Mouse (Mus musculus): ENCODE measurements at regions not wholly inside any gene's neighbourhood (a gene's known extent, or its start where the extent isn't known, plus 50 kb on each side); places are given as distances from the start of the nearest gene placed in this dataset.

GRCm38 (mm10) chr8:78098191-78098745 is 114.8 kb upstream of the Ttc29 start:
- Histone ChIP-seq H3K27me3 (replicated peaks; ENCODE audit: insufficient read depth, low read length) (no peaks in the 10 kb centered on the region), H3K4me3 (ENCODE audit: low read depth, low read length) (no peak overlapping the region), H3K4me2 (replicated peaks; ENCODE audit: low read depth, low read length) (no peak overlapping the region), H3K4me1 (ENCODE audit: insufficient read depth, low read depth, low read length) (peaks cover 4% of the 10 kb centered on the region; the same call in 1 of the 2 replicates), H3K36me3 (ENCODE audit: insufficient read depth, low read length) (no peaks in the 10 kb centered on the region), H3K9me3 (ENCODE audit: low read length) (no peaks in the 10 kb centered on the region), H3K9ac (replicated peaks; ENCODE audit: low read depth) (no peak overlapping the region), H3K27ac (ENCODE audit: low read length) (no peak overlapping the region)
- WGBS = 51% methylated on average over 6 of the region's 6 CpGs
- no peak for DNase-seq (ENCODE audit: low spot score)
- no peak for ATAC-seq
- TF ChIP-seq EP300 (IDR thresholded peaks at IDR 0.05) (no peak), CTCF (IDR thresholded peaks at IDR 0.05) (no peak)

DNA sequence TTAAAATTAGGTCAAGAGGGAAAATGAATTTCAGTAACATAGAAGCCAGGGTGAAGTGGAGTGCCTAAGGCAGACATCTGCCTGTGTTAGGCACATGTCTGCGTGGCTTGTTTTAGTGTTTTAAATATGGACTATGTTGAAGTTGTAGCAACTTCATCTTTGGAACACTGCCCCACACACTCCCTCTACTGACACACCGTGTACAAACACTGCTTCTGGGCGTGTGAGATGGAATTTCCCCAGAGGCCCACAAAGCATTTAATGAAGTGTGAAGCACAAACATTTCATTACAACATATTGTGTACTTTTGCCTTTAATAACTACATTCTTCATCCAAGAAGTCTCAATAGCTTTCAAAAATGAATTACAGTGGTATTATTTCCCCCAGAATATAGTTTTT is 114.0 kb upstream of the Ttc29 start:
- no peaks in the 10 kb centered on the region for H3K36me3 ChIP-seq (ENCODE audit: insufficient read depth, low read length)
- H3K27ac ChIP-seq (ENCODE audit: low read length) = no peak overlapping the region
- 37% methylated on average over 3 of the region's 3 CpGs for WGBS
- TF ChIP-seq EP300 (IDR thresholded peaks at IDR 0.05) (no peak), CTCF (IDR thresholded peaks at IDR 0.05) (peak; percentile 52)
- peaks cover 4% of the 10 kb centered on the region; the same call in 1 of the 2 replicates for H3K4me1 ChIP-seq (ENCODE audit: insufficient read depth, low read depth, low read length)
- H3K4me3 ChIP-seq (ENCODE audit: low read depth, low read length) = no peak overlapping the region
- peak; percentile 87 for DNase-seq (ENCODE audit: low spot score)
- ATAC-seq = peak; percentile 67
- H3K9ac ChIP-seq (replicated peaks; ENCODE audit: low read depth) = no peak overlapping the region
- no peak overlapping the region for H3K4me2 ChIP-seq (replicated peaks; ENCODE audit: low read depth, low read length)
- no peaks in the 10 kb centered on the region for H3K27me3 ChIP-seq (replicated peaks; ENCODE audit: insufficient read depth, low read length)
- H3K9me3 ChIP-seq (ENCODE audit: low read length) = no peaks in the 10 kb centered on the region

- Histone ChIP-seq H3K9ac (replicated peaks; ENCODE audit: low read depth) (no peak overlapping the region), H3K9me3 (ENCODE audit: low read length) (no peaks in the 10 kb centered on the region), H3K36me3 (ENCODE audit: insufficient read depth, low read length) (no peaks in the 10 kb centered on the region), H3K4me1 (ENCODE audit: insufficient read depth, low read depth, low read length) (no peaks in the 10 kb centered on the region), H3K27me3 (replicated peaks; ENCODE audit: insufficient read depth, low read length) (no peaks in the 10 kb centered on the region), H3K4me3 (ENCODE audit: low read depth, low read length) (no peak overlapping the region), H3K4me2 (replicated peaks; ENCODE audit: low read depth, low read length) (no peak overlapping the region), H3K27ac (ENCODE audit: low read length) (no peak overlapping the region)
- WGBS = 42% methylated on average over 7 of the region's 7 CpGs
- TF ChIP-seq EP300 (IDR thresholded peaks at IDR 0.05) (no peak), CTCF (IDR thresholded peaks at IDR 0.05) (no peak)
- ATAC-seq (no peak), DNase-seq (ENCODE audit: low spot score) (no peak)
Measured at GRCm38 (mm10) chr8:78107339-78107738, 105.8 kb upstream of the Ttc29 start.

- Histone ChIP-seq H3K9ac (replicated peaks; ENCODE audit: low read depth) (no peak overlapping the region), H3K4me3 (ENCODE audit: low read depth, low read length) (no peak overlapping the region), H3K27me3 (replicated peaks; ENCODE audit: insufficient read depth, low read length) (no peaks in the 10 kb centered on the region), H3K36me3 (ENCODE audit: insufficient read depth, low read length) (no peaks in the 10 kb centered on the region), H3K4me2 (replicated peaks; ENCODE audit: low read depth, low read length) (no peak overlapping the region), H3K9me3 (ENCODE audit: low read length) (no peaks in the 10 kb centered on the region), H3K4me1 (ENCODE audit: insufficient read depth, low read depth, low read length) (no peaks in the 10 kb centered on the region), H3K27ac (ENCODE audit: low read length) (no peak overlapping the region)
- TF ChIP-seq CTCF (IDR thresholded peaks at IDR 0.05) = no peak
- no peak for TF ChIP-seq EP300 (IDR thresholded peaks at IDR 0.05)
- ATAC-seq (no peak), DNase-seq (ENCODE audit: low spot score) (no peak)
- WGBS = 74% methylated on average over 3 of the region's 3 CpGs
Measured at GRCm38 (mm10) chr8:78110003-78110649, 103.0 kb upstream of the Ttc29 start.

- no peak for DNase-seq (ENCODE audit: low spot score)
Measured at GRCm38 (mm10) chr8:78113105-78113504, 100.0 kb upstream of the Ttc29 start.

DNA sequence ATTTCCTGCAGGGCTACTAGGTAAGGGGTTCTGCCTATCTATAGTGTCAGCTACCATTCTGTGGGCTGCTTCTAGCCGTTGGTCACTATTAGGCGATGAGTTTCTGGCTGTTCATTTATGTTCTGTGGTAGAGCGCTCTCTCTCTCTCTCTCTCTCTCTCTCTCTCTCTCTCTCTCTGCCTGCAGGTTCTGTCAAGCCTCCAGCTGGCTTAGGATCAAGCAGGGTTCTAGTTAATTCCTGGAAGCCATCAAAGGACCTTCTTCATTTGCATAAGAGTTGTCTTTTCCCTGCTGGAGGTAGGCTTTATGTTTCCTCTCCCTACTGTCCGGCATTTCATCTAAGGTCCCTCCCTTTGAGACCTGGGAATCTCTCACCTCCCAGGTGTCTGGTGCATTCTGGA is 98.6 kb upstream of the Ttc29 start:
- TF ChIP-seq CTCF (IDR thresholded peaks at IDR 0.05) = no peak
- TF ChIP-seq EP300 (IDR thresholded peaks at IDR 0.05) = no peak
- no peaks in the 10 kb centered on the region for H3K27me3 ChIP-seq (replicated peaks; ENCODE audit: insufficient read depth, low read length)
- H3K4me3 ChIP-seq (ENCODE audit: low read depth, low read length) = no peak overlapping the region
- 47% methylated on average over 4 of the region's 4 CpGs for WGBS
- H3K4me1 ChIP-seq (ENCODE audit: insufficient read depth, low read depth, low read length) = no peaks in the 10 kb centered on the region
- DNase-seq (ENCODE audit: low spot score) (no peak), ATAC-seq (no peak)
- no peaks in the 10 kb centered on the region for H3K9me3 ChIP-seq (ENCODE audit: low read length)
- no peak overlapping the region for H3K27ac ChIP-seq (ENCODE audit: low read length)
- H3K9ac ChIP-seq (replicated peaks; ENCODE audit: low read depth) = no peak overlapping the region
- no peaks in the 10 kb centered on the region for H3K36me3 ChIP-seq (ENCODE audit: insufficient read depth, low read length)
- H3K4me2 ChIP-seq (replicated peaks; ENCODE audit: low read depth, low read length) = no peak overlapping the region

More at GRCm38 (mm10) chr8:78113105-78113504, 100.0 kb upstream of the Ttc29 start:
- ATAC-seq = no peak
- H3K27ac ChIP-seq (ENCODE audit: low read length) = no peak overlapping the region
- H3K27me3 ChIP-seq (replicated peaks; ENCODE audit: insufficient read depth, low read length) = no peaks in the 10 kb centered on the region
- no peak overlapping the region for H3K4me2 ChIP-seq (replicated peaks; ENCODE audit: low read depth, low read length)
- H3K4me1 ChIP-seq (ENCODE audit: insufficient read depth, low read depth, low read length) = no peaks in the 10 kb centered on the region
- H3K4me3 ChIP-seq (ENCODE audit: low read depth, low read length) = no peak overlapping the region
- H3K36me3 ChIP-seq (ENCODE audit: insufficient read depth, low read length) = no peaks in the 10 kb centered on the region
- TF ChIP-seq EP300 (IDR thresholded peaks at IDR 0.05) (no peak), CTCF (IDR thresholded peaks at IDR 0.05) (no peak)
- 36% methylated on average over 12 of the region's 12 CpGs for WGBS
- H3K9ac ChIP-seq (replicated peaks; ENCODE audit: low read depth) = no peak overlapping the region
- no peaks in the 10 kb centered on the region for H3K9me3 ChIP-seq (ENCODE audit: low read length)

Measured in lung, postnatal 0 days (tissue).